ENCODE assay signal across 17 mouse cellular contexts in the genomic region with DNA sequence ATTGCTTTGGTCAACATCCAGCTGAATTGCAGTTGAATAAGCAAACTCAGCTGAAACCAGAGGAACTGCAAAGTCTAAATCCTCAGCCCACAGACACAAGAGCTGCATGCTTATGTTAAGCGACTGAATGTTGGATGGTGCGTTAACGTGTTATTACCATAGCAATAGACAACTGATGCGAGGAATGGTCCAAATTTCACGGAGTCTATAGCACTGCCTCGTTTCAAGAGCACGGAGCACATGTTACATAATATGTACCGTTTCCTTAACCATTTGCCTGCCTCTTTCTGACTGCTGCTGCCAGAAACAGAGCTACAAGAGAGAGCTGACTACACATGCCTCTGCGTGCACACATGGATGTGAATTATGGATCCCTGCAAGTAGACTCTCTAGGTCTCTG.
A peak's percentile ranks its signal among the peaks of the same experiment; 100 is the strongest.
DNase-seq lines count a peak whose midpoint lies in the region; TF ChIP-seq lines count a peak whose summit lies in the region.
"Had no signal": no experiment of that assay in that cellular context is flagged by ENCODE, and none has a peak within 500 bp of the region (broad histone marks: within the 10 kb centered on the region; RNA-seq: fewer than 3 reads in every experiment).

No protein-coding gene starts in this region.

- intact Hi-C loops in gastrocnemius, adult 2 months (cut with DNase I): no loop called here

- no peaks in the 10 kb centered on the region for H3K36me3 ChIP-seq in thymus, adult 2 months (ENCODE audit: control insufficient read depth, insufficient read depth, low read length)
- H3K36me3 ChIP-seq: limb, embryonic 12.5 days; midbrain, embryonic 15.5 days had no signal

- H3K27ac ChIP-seq in gastrocnemius, adult 2 months: no peak overlapping the region
- no peak overlapping the region for H3K27ac ChIP-seq in thymus, adult 2 months (ENCODE audit: control insufficient read depth, insufficient read depth, low read length)
- H3K27ac ChIP-seq: limb, embryonic 12.5 days; midbrain, embryonic 15.5 days had no signal

- DNase-seq in gastrocnemius, adult 2 months: no peak
- no peak for DNase-seq in gastrocnemius, postnatal 4 days (ENCODE audit: low spot score in 2 of 2)
- DNase-seq in right cerebral cortex, adult 2 months (ENCODE audit: low spot score in 2 of 2): peak; percentile 46 to 62
- no peak for DNase-seq in right cerebral cortex, postnatal 4 days
- peak; percentile 17 to 27 for DNase-seq in layer of hippocampus, postnatal 14 days (ENCODE audit: low spot score in 2 of 2)
- peak; percentile 76 for DNase-seq in telencephalon, adult 2 months (ENCODE audit: low read depth, low spot score)
- no peak for DNase-seq in thymus, adult 2 months
- DNase-seq in heart, adult 18-20 months: no peak
- DNase-seq: adrenal gland, adult 8-10 months; B cell, adult 2 months; cerebellum, postnatal 14 days; heart, postnatal 36 days; kidney, postnatal 10 days; lung, adult 18-20 months; thymus, adult 18-20 months had no signal

- WGBS in thymus, adult 2 months: 45% methylated on average over 9 of the region's 9 CpGs

- H3K27me3 ChIP-seq in thymus, adult 2 months (ENCODE audit: control insufficient read depth, insufficient read depth, low read length): no peaks in the 10 kb centered on the region
- H3K27me3 ChIP-seq: limb, embryonic 12.5 days; midbrain, embryonic 15.5 days had no signal

- H3K4me1 ChIP-seq in thymus, adult 2 months (replicated peaks; ENCODE audit: control insufficient read depth, insufficient read depth, low read length): peaks cover 17% of the 10 kb centered on the region
- H3K4me1 ChIP-seq: limb, embryonic 12.5 days had no signal

- no peak for TF ChIP-seq POLR2A in thymus, adult 2 months (IDR thresholded peaks at IDR 0.05; ENCODE audit: control insufficient read depth, extremely low read depth, insufficient read depth, low read length, poor library complexity)

- TF ChIP-seq CTCF in gastrocnemius, adult 2 months (IDR thresholded peaks at IDR 0.05): no peak
- no peak for TF ChIP-seq CTCF in thymus, adult 2 months (IDR thresholded peaks at IDR 0.05; ENCODE audit: borderline replicate concordance, control insufficient read depth, extremely low read depth, insufficient read depth, low read length, poor library complexity)

- peak overlapping the region; percentile 9; the same call in 1 of the 2 replicates for H3K4me3 ChIP-seq in gastrocnemius, adult 2 months
- no peak overlapping the region for H3K4me3 ChIP-seq in thymus, adult 2 months (ENCODE audit: control insufficient read depth, insufficient read depth, low read length)
- H3K4me3 ChIP-seq: limb, embryonic 12.5 days; midbrain, embryonic 15.5 days had no signal

Comparison
In these comparisons a context has a peak if more than half of its experiments do, and no peak if none do; other contexts are left out.
1. DNase-seq: peak in right cerebral cortex, adult 2 months (2 of 2), layer of hippocampus, postnatal 14 days (2 of 2) and telencephalon, adult 2 months (single experiment); none in gastrocnemius, adult 2 months (single experiment), gastrocnemius, postnatal 4 days (0 of 2), right cerebral cortex, postnatal 4 days (single experiment), thymus, adult 2 months (single experiment) and heart, adult 18-20 months (0 of 2).